Mouse (Mus musculus): Measurements from ENCODE around the gene Trpm3. TPM values are rescaled to one million over a fixed set of nuclear protein-coding genes. Genes with fewer than 3 reads are reported as not detected.

The Trpm3 gene
- polyA plus RNA-seq, 1 experiment, result 0.30 TPM

DNA sequence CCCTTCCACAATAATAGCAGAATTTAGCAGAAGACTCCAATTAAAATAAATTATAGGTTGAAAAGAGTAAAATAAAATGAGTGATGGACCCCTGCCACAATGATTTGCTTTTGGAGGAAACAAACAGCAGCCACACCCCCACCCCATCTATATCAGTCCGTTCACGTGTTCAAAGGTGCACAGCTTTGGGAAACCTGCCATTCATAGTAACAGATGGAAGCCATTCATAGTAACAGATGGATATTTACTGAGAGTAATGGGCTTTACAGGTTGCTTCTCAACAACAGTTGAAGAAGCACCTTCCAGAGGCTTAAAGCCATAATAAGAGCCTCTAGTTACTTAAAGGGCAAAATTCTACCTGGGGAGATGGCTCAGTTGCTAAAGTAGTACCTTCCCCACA is 17.9 kb upstream of the Trpm3 start:
- Histone ChIP-seq H3K27me3 (ENCODE audit: control insufficient read depth, insufficient read depth, low read length) (no peaks in the 10 kb centered on the region), H3K36me3 (ENCODE audit: control insufficient read depth, insufficient read depth, low read length) (no peaks in the 10 kb centered on the region), H3K4me3 (ENCODE audit: control insufficient read depth, insufficient read depth, low read length) (no peak overlapping the region), H3K4me1 (replicated peaks; ENCODE audit: control insufficient read depth, insufficient read depth, low read length) (no peaks in the 10 kb centered on the region), H3K27ac (ENCODE audit: control insufficient read depth, insufficient read depth, low read length) (no peak overlapping the region)
- DNase-seq, result no peak
- TF ChIP-seq CTCF (IDR thresholded peaks at IDR 0.05; ENCODE audit: borderline replicate concordance, control insufficient read depth, extremely low read depth, insufficient read depth, low read length, poor library complexity) (no peak), POLR2A (IDR thresholded peaks at IDR 0.05; ENCODE audit: control insufficient read depth, extremely low read depth, insufficient read depth, low read length, poor library complexity) (no peak)
- 97% methylated on average over 2 of the region's 2 CpGs for WGBS

DNA sequence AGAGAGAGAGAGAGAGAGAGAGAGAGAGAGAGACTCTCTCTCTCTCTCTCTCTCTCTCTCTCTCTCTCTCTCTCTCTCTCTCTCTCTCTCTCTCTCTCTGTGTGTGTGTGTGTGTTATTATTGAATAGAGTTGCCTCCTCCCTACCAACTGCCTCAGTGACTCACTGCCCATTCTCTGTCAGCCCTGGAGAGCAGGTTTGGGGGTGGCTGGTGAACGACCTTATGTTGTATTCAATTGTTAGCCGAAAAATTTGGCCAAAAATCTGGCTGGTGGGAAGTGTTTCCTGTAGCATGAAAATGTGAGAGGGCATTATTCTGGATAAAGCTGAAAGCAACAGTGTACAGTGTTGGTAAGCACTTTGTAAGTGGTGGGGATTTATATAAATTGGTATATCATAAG is 17.2 kb upstream of the Trpm3 start:
- no peak overlapping the region for H3K4me3 ChIP-seq (ENCODE audit: control insufficient read depth, insufficient read depth, low read length)
- H3K4me1 ChIP-seq (replicated peaks; ENCODE audit: control insufficient read depth, insufficient read depth, low read length), result no peaks in the 10 kb centered on the region
- no peak for TF ChIP-seq POLR2A (IDR thresholded peaks at IDR 0.05; ENCODE audit: control insufficient read depth, extremely low read depth, insufficient read depth, low read length, poor library complexity)
- TF ChIP-seq CTCF (IDR thresholded peaks at IDR 0.05; ENCODE audit: borderline replicate concordance, control insufficient read depth, extremely low read depth, insufficient read depth, low read length, poor library complexity), result no peak
- H3K27ac ChIP-seq (ENCODE audit: control insufficient read depth, insufficient read depth, low read length), result no peak overlapping the region
- no peaks in the 10 kb centered on the region for H3K36me3 ChIP-seq (ENCODE audit: control insufficient read depth, insufficient read depth, low read length)
- no peaks in the 10 kb centered on the region for H3K27me3 ChIP-seq (ENCODE audit: control insufficient read depth, insufficient read depth, low read length)
- no peak for DNase-seq
- WGBS, result 77% methylated on average over 2 of the region's 2 CpGs

DNA sequence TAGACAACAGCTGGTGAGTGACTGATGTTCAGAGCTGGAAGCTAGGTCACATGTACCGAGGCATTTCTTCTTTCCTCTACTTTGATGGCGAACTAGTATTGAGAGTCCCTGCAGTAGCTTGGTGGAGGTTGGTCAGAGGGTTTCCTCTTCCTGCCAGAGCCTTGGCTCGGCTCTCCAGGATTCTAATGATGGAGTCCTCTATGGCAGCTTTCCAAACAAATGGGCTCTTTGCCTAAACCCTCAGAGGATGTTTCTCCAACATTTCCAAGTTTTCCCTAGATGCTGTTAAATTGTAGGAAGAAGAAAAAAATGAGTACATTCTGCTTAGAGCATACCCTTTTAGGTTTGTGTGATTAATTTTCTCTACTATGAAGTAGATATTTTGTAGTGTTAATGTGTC is 6.2 kb upstream of the Trpm3 start:
- no peaks in the 10 kb centered on the region for H3K27me3 ChIP-seq (ENCODE audit: control insufficient read depth, insufficient read depth, low read length)
- no peak overlapping the region for H3K4me3 ChIP-seq (ENCODE audit: control insufficient read depth, insufficient read depth, low read length)
- no peaks in the 10 kb centered on the region for H3K36me3 ChIP-seq (ENCODE audit: control insufficient read depth, insufficient read depth, low read length)
- DNase-seq, result no peak
- TF ChIP-seq CTCF (IDR thresholded peaks at IDR 0.05; ENCODE audit: borderline replicate concordance, control insufficient read depth, extremely low read depth, insufficient read depth, low read length, poor library complexity) (no peak), POLR2A (IDR thresholded peaks at IDR 0.05; ENCODE audit: control insufficient read depth, extremely low read depth, insufficient read depth, low read length, poor library complexity) (no peak)
- 64% methylated on average over 3 of the region's 3 CpGs for WGBS
- no peak overlapping the region for H3K27ac ChIP-seq (ENCODE audit: control insufficient read depth, insufficient read depth, low read length)
- H3K4me1 ChIP-seq (replicated peaks; ENCODE audit: control insufficient read depth, insufficient read depth, low read length), result no peaks in the 10 kb centered on the region

DNA sequence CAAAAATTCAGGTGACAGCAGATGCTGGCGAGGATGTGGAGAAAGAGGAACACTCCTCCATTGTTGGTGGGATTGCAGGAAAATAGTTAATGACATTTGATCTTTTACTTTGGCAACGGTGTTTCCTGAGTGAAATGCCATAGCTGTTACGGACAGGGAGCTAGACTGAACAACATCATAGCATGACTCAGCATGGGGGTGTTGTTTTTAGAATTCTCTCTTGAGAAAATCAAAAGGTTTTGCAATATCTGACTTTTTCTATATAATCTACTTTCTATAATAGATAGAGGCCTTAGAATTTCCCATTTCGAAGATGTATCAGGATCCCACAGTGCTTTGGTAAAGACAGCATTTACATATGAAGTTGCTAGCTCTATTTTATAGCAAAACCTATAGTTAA is 39.7 kb downstream of the Trpm3 start:
- DNase-seq, result no peak
- H3K27ac ChIP-seq (ENCODE audit: control insufficient read depth, insufficient read depth, low read length), result no peak overlapping the region
- no peaks in the 10 kb centered on the region for H3K27me3 ChIP-seq (ENCODE audit: control insufficient read depth, insufficient read depth, low read length)
- H3K36me3 ChIP-seq (ENCODE audit: control insufficient read depth, insufficient read depth, low read length), result no peaks in the 10 kb centered on the region
- no peaks in the 10 kb centered on the region for H3K4me1 ChIP-seq (replicated peaks; ENCODE audit: control insufficient read depth, insufficient read depth, low read length)
- TF ChIP-seq CTCF (IDR thresholded peaks at IDR 0.05; ENCODE audit: borderline replicate concordance, control insufficient read depth, extremely low read depth, insufficient read depth, low read length, poor library complexity) (no peak), POLR2A (IDR thresholded peaks at IDR 0.05; ENCODE audit: control insufficient read depth, extremely low read depth, insufficient read depth, low read length, poor library complexity) (no peak)
- H3K4me3 ChIP-seq (ENCODE audit: control insufficient read depth, insufficient read depth, low read length), result no peak overlapping the region
- WGBS, result 72% methylated on average over 4 of the region's 4 CpGs

DNA sequence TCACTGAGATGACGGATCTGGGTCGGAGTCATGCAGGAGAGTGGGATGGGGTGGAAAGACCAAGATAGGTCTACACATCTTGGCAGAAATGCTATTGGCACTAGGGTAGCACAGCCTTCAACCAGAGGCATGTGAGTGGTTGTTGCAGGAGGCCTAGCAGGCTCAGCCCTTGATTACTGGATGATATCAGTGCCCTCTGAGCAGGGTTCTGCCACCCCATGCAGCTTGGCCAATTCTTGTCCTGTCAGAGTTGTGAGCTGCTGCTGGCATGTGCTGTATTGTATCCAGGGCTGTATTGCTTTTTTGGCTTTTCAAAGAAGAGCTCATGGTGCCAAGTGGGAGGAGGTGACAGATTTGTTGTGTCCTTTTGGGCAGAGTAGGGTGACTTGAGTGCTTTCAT is 40.2 kb downstream of the Trpm3 start:
- WGBS, result 99% methylated on average over 2 of the region's 2 CpGs
- no peak overlapping the region for H3K4me3 ChIP-seq (ENCODE audit: control insufficient read depth, insufficient read depth, low read length)
- no peaks in the 10 kb centered on the region for H3K36me3 ChIP-seq (ENCODE audit: control insufficient read depth, insufficient read depth, low read length)
- H3K27ac ChIP-seq (ENCODE audit: control insufficient read depth, insufficient read depth, low read length), result no peak overlapping the region
- no peak for DNase-seq
- H3K4me1 ChIP-seq (replicated peaks; ENCODE audit: control insufficient read depth, insufficient read depth, low read length), result no peaks in the 10 kb centered on the region
- TF ChIP-seq CTCF (IDR thresholded peaks at IDR 0.05; ENCODE audit: borderline replicate concordance, control insufficient read depth, extremely low read depth, insufficient read depth, low read length, poor library complexity) (no peak), POLR2A (IDR thresholded peaks at IDR 0.05; ENCODE audit: control insufficient read depth, extremely low read depth, insufficient read depth, low read length, poor library complexity) (no peak)
- H3K27me3 ChIP-seq (ENCODE audit: control insufficient read depth, insufficient read depth, low read length), result no peaks in the 10 kb centered on the region

DNA sequence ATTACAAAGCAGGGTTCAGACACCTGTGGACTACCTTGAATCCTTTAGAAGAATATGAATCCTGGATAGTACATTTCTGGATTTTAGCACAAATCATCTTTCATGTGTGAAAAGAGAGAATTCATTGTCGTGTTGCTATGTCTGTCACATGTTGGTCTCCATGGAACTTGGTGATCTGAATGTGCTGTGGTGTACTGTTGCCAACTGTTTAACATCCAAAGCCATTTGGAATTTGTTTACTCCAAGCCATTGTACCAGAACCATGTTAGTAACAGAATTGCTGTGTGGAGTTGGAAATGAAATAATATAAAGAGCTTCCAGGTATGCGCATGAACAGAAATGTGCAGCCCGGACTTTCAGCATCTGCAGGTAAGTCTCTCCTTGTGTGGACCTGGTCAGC is 41.3 kb downstream of the Trpm3 start:
- Histone ChIP-seq H3K27me3 (ENCODE audit: control insufficient read depth, insufficient read depth, low read length) (no peaks in the 10 kb centered on the region), H3K4me3 (ENCODE audit: control insufficient read depth, insufficient read depth, low read length) (no peak overlapping the region), H3K4me1 (replicated peaks; ENCODE audit: control insufficient read depth, insufficient read depth, low read length) (no peaks in the 10 kb centered on the region), H3K36me3 (ENCODE audit: control insufficient read depth, insufficient read depth, low read length) (no peaks in the 10 kb centered on the region), H3K27ac (ENCODE audit: control insufficient read depth, insufficient read depth, low read length) (no peak overlapping the region)
- no peak for TF ChIP-seq CTCF (IDR thresholded peaks at IDR 0.05; ENCODE audit: borderline replicate concordance, control insufficient read depth, extremely low read depth, insufficient read depth, low read length, poor library complexity)
- TF ChIP-seq POLR2A (IDR thresholded peaks at IDR 0.05; ENCODE audit: control insufficient read depth, extremely low read depth, insufficient read depth, low read length, poor library complexity), result no peak
- WGBS, result 86% methylated on average over 3 of the region's 3 CpGs
- DNase-seq, result no peak

DNA sequence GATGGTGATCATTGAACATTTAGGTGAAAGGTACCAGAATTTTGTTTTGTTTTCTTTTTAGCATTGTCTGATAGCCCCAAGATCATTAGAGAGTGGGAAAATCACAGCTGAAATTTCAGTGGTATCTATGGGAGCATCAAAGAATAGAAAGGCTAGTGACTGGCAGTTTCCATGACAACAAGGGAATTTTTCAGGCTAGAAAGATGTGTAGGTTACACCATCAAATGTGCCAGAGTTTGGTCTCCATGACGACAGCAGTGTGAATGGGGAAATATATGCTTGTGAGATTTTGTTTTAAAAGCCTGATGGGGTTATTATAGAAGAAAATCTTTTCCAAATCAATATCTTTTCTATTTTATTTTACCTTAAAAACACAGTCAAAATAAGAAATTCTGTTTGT is 50.9 kb downstream of the Trpm3 start:
- no peak overlapping the region for H3K27ac ChIP-seq (ENCODE audit: control insufficient read depth, insufficient read depth, low read length)
- no peak for TF ChIP-seq POLR2A (IDR thresholded peaks at IDR 0.05; ENCODE audit: control insufficient read depth, extremely low read depth, insufficient read depth, low read length, poor library complexity)
- TF ChIP-seq CTCF (IDR thresholded peaks at IDR 0.05; ENCODE audit: borderline replicate concordance, control insufficient read depth, extremely low read depth, insufficient read depth, low read length, poor library complexity), result no peak
- no peak for DNase-seq
- 79% methylated on average over 1 of the region's 1 CpGs for WGBS
- no peaks in the 10 kb centered on the region for H3K4me1 ChIP-seq (replicated peaks; ENCODE audit: control insufficient read depth, insufficient read depth, low read length)
- no peaks in the 10 kb centered on the region for H3K27me3 ChIP-seq (ENCODE audit: control insufficient read depth, insufficient read depth, low read length)
- H3K36me3 ChIP-seq (ENCODE audit: control insufficient read depth, insufficient read depth, low read length), result no peaks in the 10 kb centered on the region
- no peak overlapping the region for H3K4me3 ChIP-seq (ENCODE audit: control insufficient read depth, insufficient read depth, low read length)
